Mouse (Mus musculus): ENCODE measurements at regions not wholly inside any gene's neighbourhood (a gene's known extent, or its start where the extent isn't known, plus 50 kb on each side); places are given as distances from the start of the nearest gene placed in this dataset.
A peak's percentile ranks its signal among the peaks of the same experiment; 100 is the strongest.

- no peak for DNase-seq
Measured at GRCm38 (mm10) chr3:34458766-34459165, 191.4 kb upstream of the Sox2 start.

DNA sequence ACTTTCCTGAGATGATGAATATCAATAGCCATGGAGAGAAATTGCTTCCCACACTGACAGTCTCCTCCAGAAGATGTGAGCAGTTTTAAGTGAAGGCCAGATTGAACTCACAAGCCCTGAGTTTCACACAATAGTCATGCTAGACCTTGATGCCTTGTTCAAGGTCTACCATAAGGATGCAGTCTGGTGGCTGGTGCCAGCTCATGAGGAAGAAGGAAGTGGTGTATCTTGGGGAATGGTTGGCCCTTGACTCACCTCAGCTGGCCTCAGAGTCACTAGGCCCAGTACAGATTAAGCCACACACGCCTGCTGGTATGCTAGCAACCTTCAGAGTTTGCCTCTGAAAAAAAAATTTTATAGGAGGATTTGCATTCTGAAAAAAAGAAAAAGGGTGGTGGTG is 192.4 kb upstream of the Sox2 start:
- no peak for DNase-seq

GRCm38 (mm10) chr3:34456488-34457433 is 193.4 kb upstream of the Sox2 start:
- peak in 1 of 2 experiments; percentile 2 for DNase-seq

DNA sequence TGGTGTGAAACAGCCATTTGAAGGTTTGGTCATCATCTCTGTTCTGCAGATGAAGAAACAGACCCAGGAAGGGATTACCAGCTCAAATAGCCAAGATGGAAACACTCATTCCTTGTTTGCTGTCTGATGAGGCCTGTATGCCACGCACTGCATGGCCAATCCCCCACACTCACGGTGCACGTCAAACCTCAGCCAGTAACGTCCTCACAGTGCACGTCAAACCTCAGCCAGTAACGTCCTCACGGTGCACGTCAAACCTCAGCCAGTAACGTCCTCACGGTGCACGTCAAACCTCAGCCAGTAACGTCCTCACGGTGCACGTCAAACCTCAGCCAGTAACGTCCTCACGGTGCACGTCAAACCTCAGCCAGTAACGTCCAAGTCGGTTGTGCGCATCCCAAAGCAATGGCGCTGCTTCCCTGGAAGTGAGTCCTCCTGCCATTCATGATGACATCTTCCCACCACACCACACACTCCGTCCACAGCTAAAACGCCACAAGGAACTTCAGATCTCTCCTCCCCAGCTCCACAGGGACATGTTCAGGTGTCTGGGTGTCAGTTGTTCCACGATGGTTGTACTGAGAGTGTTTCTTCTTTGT is 196.1 kb upstream of the Sox2 start:
- no peak for DNase-seq

GRCm38 (mm10) chr3:34445354-34445753 is 204.9 kb upstream of the Sox2 start:
- DNase-seq: no peak

DNA sequence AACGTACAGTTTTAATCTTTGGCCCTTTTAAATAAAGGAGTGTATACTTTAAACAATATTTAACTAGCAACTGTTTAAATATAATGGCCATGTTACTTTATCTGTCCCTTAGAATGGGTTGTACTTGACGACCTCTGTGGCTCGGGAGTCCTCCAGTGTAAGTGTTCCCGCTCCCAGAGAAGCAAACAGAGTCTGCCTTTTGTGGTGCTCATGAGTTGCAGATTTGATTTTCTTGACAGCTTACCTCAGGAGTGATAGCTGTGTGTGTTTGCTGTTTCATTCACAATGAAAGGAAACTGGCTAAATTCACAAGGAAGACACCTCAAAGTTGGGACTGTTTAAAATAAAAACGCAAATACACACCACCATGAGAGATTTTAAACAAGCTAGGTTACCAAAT is 205.4 kb upstream of the Sox2 start:
- DNase-seq: no peak

DNA sequence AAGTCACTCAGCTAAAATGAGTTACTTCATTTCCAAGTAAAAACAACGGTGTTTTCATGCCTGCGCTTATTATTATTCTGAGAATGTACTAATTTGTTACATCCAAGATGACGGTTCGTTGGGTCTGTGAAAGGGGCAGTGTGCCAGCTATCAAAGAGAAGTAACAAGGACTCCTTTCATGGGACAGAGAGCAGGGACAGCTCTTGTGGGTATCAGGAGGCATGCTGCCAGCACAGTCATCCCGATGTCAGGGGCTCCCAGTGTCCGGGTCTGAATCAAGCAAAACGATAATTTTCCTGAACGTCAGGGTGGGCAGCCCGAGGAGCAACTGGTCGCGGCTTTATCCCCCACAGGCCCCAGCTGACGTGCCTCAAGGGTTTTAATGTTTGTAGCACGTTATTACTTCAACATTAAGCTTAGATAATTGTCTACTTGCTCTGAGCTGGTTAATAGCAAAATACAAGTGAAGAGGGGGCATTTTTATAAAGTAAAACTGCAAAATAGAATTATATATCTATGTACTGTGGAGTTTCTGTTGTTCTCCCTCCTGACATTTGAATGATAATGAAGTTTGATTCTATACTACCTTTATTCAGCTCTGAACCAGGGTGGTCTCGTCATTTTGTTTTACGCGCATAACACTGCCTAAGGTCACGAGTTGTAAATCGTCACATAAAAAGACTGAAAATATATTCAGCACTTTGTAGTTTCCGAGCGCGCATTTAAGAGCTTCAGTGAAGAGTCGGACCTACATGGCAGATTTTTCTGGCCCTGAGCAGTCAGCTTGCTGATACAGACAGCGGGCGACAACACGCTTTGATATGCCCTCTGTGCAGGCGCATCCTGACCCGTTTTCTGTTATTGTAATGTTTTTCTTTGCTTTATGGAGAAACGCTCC is 206.2 kb upstream of the Sox2 start:
- DNase-seq: no peak

DNA sequence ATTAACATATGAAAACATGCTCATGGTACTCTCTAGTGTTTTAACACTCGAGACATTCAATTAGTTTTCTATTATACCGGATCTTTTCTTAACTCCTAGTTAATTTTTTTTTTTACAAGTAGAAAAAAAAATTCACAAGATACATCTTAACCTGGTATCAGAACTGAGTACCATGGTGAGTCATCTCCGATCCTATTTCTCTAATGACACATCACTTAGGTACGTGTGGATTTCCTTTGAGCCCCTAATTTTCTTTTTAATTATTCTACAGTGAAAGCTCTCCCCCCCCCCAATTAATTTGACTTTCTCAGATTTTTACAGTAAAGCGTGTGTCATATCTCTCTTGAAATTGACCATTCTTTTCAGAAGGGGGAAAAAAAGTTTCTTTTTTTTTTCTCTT is 206.9 kb upstream of the Sox2 start:
- no peak for DNase-seq

GRCm38 (mm10) chr3:34441792-34442191 is 208.4 kb upstream of the Sox2 start:
- DNase-seq: no peak

GRCm38 (mm10) chr3:34441266-34441665 is 208.9 kb upstream of the Sox2 start:
- DNase-seq: no peak

- no peak for DNase-seq
Measured at GRCm38 (mm10) chr3:34434901-34435300, 215.3 kb upstream of the Sox2 start.

DNA sequence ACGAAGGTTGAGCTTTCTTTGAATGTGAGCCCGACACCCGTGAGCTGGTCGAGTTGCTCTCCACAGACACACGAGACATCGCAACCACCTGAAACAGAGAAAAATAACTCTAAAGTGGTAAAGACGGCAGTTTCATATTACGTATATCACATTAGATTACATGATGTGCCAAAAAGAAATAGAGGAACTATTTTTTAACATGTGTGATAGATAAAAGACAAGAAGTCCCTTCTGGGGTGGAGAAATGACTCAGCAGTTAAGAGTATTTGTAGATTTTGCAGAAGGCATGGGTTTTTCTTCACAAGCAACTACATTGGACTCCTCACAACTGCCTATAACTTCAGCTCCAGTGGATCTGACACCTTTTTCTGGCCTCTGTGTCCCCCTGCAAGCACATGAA is 222.2 kb upstream of the Sox2 start:
- DNase-seq: no peak

- DNase-seq: no peak
Measured at GRCm38 (mm10) chr3:34427495-34427894, 222.7 kb upstream of the Sox2 start.

DNA sequence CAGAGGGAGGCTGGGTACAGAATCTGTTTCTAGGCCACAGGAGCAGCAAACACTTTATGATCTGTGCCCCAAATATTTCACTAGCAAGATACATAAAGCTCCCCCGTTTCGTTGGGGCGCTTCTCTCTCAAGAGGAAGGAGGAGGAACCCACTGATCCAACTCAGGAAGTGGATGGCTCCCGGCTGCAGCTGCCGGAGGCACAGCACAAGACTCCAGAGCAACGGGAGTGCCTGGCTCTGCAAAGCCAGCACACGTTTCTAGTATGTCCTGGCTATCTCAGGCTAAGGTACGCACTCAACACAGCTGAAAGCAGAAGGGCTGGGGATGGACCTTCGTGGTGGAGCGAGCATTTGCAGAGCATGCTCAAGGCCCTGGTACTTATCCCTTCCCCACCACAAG is 223.2 kb upstream of the Sox2 start:
- DNase-seq: no peak

GRCm38 (mm10) chr3:34411915-34412306 is 238.3 kb upstream of the Sox2 start:
- no peak for DNase-seq

GRCm38 (mm10) chr3:34411142-34411914 is 238.9 kb upstream of the Sox2 start:
- DNase-seq: no peak

DNA sequence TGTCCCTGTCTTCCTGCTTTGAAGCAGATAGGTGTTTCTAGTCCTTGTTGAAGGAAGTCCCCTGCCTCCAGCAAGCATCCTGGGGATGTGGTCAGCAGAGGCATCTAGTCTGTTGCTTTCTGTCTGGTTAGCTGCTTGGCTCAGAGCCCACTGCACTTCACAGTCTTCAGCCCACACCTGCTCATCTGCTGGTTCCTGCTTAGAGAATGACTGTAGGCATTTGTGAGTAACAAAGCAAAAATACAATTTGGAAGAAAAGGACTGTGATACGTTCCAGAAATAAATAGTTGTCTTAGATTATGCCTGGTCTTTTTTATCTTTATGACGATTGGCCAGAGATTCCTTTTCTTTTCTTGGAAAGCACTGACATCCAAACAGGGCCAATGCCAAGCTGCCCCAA is 246.6 kb upstream of the Sox2 start:
- DNase-seq: no peak

DNA sequence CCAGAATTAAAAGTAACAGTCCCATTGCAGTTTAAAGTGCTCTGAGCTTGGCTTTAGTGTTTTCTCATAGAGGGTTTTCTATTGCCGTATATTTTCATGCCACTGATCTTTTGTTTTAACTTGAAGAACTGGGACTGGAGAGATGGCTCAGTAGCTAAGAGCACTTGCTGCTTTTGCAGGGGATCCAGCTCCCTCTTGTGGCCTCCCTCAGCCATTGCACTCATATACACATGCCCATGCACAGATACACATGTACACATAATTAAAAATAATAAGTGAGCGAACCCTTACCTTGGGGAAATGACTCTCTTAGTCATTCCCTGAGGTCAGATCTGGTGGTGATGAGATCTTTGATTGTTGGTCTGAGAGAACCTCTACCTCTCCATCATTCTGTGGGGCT is 258.9 kb upstream of the Sox2 start:
- DNase-seq: no peak

DNA sequence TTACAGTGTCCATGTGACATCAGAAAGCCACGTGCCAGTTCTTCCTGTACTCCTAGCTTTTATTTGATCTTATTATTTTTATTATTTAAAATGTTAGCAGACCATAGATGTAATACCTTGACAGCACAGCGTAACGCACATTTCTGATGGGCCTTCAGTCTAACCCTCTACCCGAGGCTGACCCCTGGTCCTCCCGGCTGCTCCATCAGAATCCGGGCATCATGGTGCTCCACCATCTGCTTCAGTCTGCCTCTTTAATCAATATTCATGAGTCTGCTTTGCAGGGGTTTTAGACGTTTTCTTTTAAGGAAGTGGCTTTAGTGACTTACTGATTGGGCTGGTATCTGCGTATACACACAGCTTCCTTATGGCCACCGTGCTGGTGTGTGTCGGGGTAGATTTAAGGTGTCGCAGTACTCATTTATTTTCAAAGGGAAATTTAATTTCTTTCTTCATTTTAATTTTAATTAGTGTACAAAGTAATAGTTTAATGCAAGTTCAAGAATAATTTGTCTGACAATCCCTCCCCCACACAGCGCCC is 265.2 kb upstream of the Sox2 start:
- DNase-seq: no peak

GRCm38 (mm10) chr3:34377913-34378312 is 272.3 kb upstream of the Sox2 start:
- DNase-seq: no peak

GRCm38 (mm10) chr3:34377329-34377728 is 272.9 kb upstream of the Sox2 start:
- no peak for DNase-seq

DNA sequence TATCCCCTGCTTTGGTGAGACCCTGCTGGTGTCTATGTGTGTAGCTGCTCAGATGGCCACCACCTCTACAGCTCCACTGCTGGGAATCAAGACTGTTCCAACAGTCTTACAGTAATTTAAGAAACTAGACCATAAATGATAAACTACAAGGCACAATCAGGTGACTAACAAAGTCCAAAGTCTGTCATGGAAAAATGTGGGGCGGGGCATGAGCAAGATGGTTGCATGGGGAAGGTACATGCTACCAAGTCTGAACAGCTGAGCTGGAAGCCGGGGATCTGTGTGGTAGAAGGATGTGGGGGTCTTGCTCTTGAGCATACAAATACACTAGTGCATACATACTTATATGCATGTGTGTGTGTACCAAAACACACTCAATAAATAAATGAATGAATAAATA is 278.8 kb upstream of the Sox2 start:
- no peak for DNase-seq

Data from thymus, adult 18-20 months (tissue).